Mouse (Mus musculus): Measurements from ENCODE around the gene Mbd3. TPM values are rescaled to one million over a fixed set of nuclear protein-coding genes. Genes with fewer than 3 reads are reported as not detected.

Mbd3 gene
- total and polyA plus RNA-seq, 3 experiments = 41.7 to 244 (median 42.0) TPM

GRCm38 (mm10) chr10:80412656-80413541, 13.5 kb upstream of the Mbd3 start:
- Histone ChIP-seq H3K4me3 (ENCODE audit: low read depth, low read length) (peak overlapping the region; percentile 34), H3K4me1 (ENCODE audit: insufficient read depth, low read depth, low read length) (peaks cover 97% of the 10 kb centered on the region), H3K36me3 (replicated peaks) (peaks cover 100% of the 10 kb centered on the region), H3K9me3 (replicated peaks) (no peaks in the 10 kb centered on the region), H3K27me3 (ENCODE audit: insufficient read depth, low read length) (peaks cover 2% of the 10 kb centered on the region; the same call in 1 of the 2 replicates)
- ATAC-seq (ENCODE audit: extremely low read depth, insufficient number of reproducible peaks, low FRiP score, poor library complexity, severe bottlenecking) = no peak
- TF ChIP-seq POLR2AphosphoS5 (IDR thresholded peaks at IDR 0.05; ENCODE audit: insufficient replicate concordance, low read depth, low read length) (peak; percentile 24; the same call in 1 of the 2 replicates), GATA2 (IDR thresholded peaks at IDR 0.05; ENCODE audit: borderline replicate concordance, low read depth, low read length) (no peak)
- DNase-seq (ENCODE audit: low spot score) = no peak

- H3K4me1 ChIP-seq (ENCODE audit: insufficient read depth, low read depth, low read length) = peaks cover 87% of the 10 kb centered on the region
- H3K4me3 ChIP-seq (ENCODE audit: low read depth, low read length) = peak overlapping the region; percentile 91; the same call in 1 of the 2 replicates
- peaks cover 2% of the 10 kb centered on the region; the same call in 1 of the 2 replicates for H3K27me3 ChIP-seq (ENCODE audit: insufficient read depth, low read length)
- H3K9me3 ChIP-seq (replicated peaks) = no peaks in the 10 kb centered on the region
- no peak for TF ChIP-seq GATA2 (IDR thresholded peaks at IDR 0.05; ENCODE audit: borderline replicate concordance, low read depth, low read length)
- no peak for TF ChIP-seq GATA1 (IDR thresholded peaks at IDR 0.05; ENCODE audit: borderline replicate concordance, low read length)
- TF ChIP-seq POLR2AphosphoS5 (IDR thresholded peaks at IDR 0.05; ENCODE audit: insufficient replicate concordance, low read depth, low read length) = 0 out of 2 replicates have a peak, but pooled peaks have one; percentile 10
- H3K36me3 ChIP-seq (replicated peaks) = peaks cover 84% of the 10 kb centered on the region
- ATAC-seq (ENCODE audit: extremely low read depth, insufficient number of reproducible peaks, low FRiP score, poor library complexity, severe bottlenecking) = no peak
- no peak for DNase-seq (ENCODE audit: low spot score)
Measured at GRCm38 (mm10) chr10:80407924-80408323, 8.6 kb upstream of the Mbd3 start.

- peak within 1 kb of the TSS; percentile 91 for H3K4me3 ChIP-seq (ENCODE audit: low read depth, low read length)
- peaks cover 84% of the 10 kb centered on the region for H3K36me3 ChIP-seq (replicated peaks)
- ATAC-seq (ENCODE audit: extremely low read depth, insufficient number of reproducible peaks, low FRiP score, poor library complexity, severe bottlenecking) (peak; percentile 79), DNase-seq (ENCODE audit: low spot score) (peak; percentile 78)
- H3K9me3 ChIP-seq (replicated peaks) = no peaks in the 10 kb centered on the region
- H3K27me3 ChIP-seq (ENCODE audit: insufficient read depth, low read length) = no peaks in the 10 kb centered on the region
- TF ChIP-seq GATA1 (IDR thresholded peaks at IDR 0.05; ENCODE audit: borderline replicate concordance, low read length) = no peak
- peaks cover 84% of the 10 kb centered on the region for H3K4me1 ChIP-seq (ENCODE audit: insufficient read depth, low read depth, low read length)
Measured at GRCm38 (mm10) chr10:80406684-80407501, 7.5 kb upstream of the Mbd3 start, which contains the start of gene Uqcr11. Gene Uqcr11, minus strand, starts transcription at chr10:80406830.

GRCm38 (mm10) chr10:80405481-80406173, 6.3 kb upstream of the Mbd3 start:
- ATAC-seq (ENCODE audit: extremely low read depth, insufficient number of reproducible peaks, low FRiP score, poor library complexity, severe bottlenecking) (no peak), DNase-seq (ENCODE audit: low spot score) (peak; percentile 45)
- Histone ChIP-seq H3K27me3 (ENCODE audit: insufficient read depth, low read length) (no peaks in the 10 kb centered on the region), H3K4me1 (ENCODE audit: insufficient read depth, low read depth, low read length) (peaks cover 84% of the 10 kb centered on the region), H3K36me3 (replicated peaks) (peaks cover 84% of the 10 kb centered on the region), H3K9me3 (replicated peaks) (no peaks in the 10 kb centered on the region), H3K4me3 (ENCODE audit: low read depth, low read length) (peak overlapping the region; percentile 91)
- TF ChIP-seq CTCF (IDR thresholded peaks at IDR 0.05; ENCODE audit: low read depth, low read length) = no peak
- TF ChIP-seq GATA1 (IDR thresholded peaks at IDR 0.05; ENCODE audit: borderline replicate concordance, low read length) = no peak
- no peak for TF ChIP-seq TAL1 (conservative IDR thresholded peaks at IDR 0.05; ENCODE audit: low read depth, low read length)
- TF ChIP-seq POLR2AphosphoS5 (IDR thresholded peaks at IDR 0.05; ENCODE audit: insufficient replicate concordance, low read depth, low read length) = no peak
- TF ChIP-seq GATA2 (IDR thresholded peaks at IDR 0.05; ENCODE audit: borderline replicate concordance, low read depth, low read length) = no peak

DNA sequence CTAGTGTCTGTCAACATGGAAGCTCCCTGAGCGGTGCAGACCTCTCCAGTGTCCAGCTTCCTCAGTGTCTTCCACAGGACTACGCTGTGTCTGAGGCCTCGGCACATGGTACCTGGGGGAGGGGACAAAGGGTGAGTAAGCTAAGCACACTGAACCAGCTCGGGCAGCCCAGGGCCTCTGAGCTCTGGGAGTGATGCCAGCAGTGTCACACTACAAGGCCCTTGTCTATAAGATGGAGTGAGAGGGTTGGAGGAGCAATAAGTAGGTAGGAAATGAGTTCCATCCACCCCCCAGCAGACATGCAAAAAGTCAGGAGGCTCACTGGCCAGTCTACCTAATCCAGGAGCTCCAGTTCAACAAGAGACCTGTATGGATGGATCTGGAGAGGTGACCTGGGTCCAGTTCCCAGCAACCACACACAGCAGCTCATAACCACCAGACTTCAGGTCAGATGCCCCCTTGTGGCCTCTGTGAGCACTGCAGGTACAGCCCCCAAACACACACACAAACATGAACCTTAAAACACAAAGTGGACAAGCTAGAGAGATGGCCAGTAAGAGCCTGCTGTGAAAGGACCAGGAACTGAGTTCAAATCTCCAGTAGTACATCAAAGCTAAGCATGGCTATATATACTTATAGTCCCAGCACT, 3.8 kb upstream of the Mbd3 start:
- ATAC-seq (ENCODE audit: extremely low read depth, insufficient number of reproducible peaks, low FRiP score, poor library complexity, severe bottlenecking) (no peak), DNase-seq (ENCODE audit: low spot score) (no peak)
- Histone ChIP-seq H3K9me3 (replicated peaks) (no peaks in the 10 kb centered on the region), H3K4me1 (ENCODE audit: insufficient read depth, low read depth, low read length) (peaks cover 73% of the 10 kb centered on the region), H3K27me3 (ENCODE audit: insufficient read depth, low read length) (no peaks in the 10 kb centered on the region), H3K36me3 (replicated peaks) (peaks cover 66% of the 10 kb centered on the region), H3K4me3 (ENCODE audit: low read depth, low read length) (no peak overlapping the region)
- TF ChIP-seq TAL1 (conservative IDR thresholded peaks at IDR 0.05; ENCODE audit: low read depth, low read length) (no peak), CTCF (IDR thresholded peaks at IDR 0.05; ENCODE audit: low read depth, low read length) (peak; percentile 82)

- Histone ChIP-seq H3K4me1 (ENCODE audit: insufficient read depth, low read depth, low read length) (peaks cover 82% of the 10 kb centered on the region), H3K27me3 (ENCODE audit: insufficient read depth, low read length) (no peaks in the 10 kb centered on the region), H3K4me3 (ENCODE audit: low read depth, low read length) (peak overlapping the region; percentile 75; the same call in 1 of the 2 replicates), H3K9me3 (replicated peaks) (no peaks in the 10 kb centered on the region), H3K36me3 (replicated peaks) (peaks cover 80% of the 10 kb centered on the region)
- ATAC-seq (ENCODE audit: extremely low read depth, insufficient number of reproducible peaks, low FRiP score, poor library complexity, severe bottlenecking) = no peak
- DNase-seq (ENCODE audit: low spot score) = no peak
- no peak for TF ChIP-seq CTCF (IDR thresholded peaks at IDR 0.05; ENCODE audit: low read depth, low read length)
- TF ChIP-seq GATA1 (IDR thresholded peaks at IDR 0.05; ENCODE audit: borderline replicate concordance, low read length) = no peak
- TF ChIP-seq GATA2 (IDR thresholded peaks at IDR 0.05; ENCODE audit: borderline replicate concordance, low read depth, low read length) = no peak
- no peak for TF ChIP-seq POLR2AphosphoS5 (IDR thresholded peaks at IDR 0.05; ENCODE audit: insufficient replicate concordance, low read depth, low read length)
- TF ChIP-seq TAL1 (conservative IDR thresholded peaks at IDR 0.05; ENCODE audit: low read depth, low read length) = no peak
Measured at GRCm38 (mm10) chr10:80400704-80401161, 1.4 kb upstream of the Mbd3 start.
